Mouse (Mus musculus) hindbrain, embryonic 14.5 days (tissue): ENCODE measurements at regions not wholly inside any gene's neighbourhood (a gene's known extent, or its start where the extent isn't known, plus 50 kb on each side); places are given as distances from the start of the nearest gene placed in this dataset.
A peak's percentile ranks its signal among the peaks of the same experiment; 100 is the strongest.
"Not testable (repeated sequence)": the region's sequence is repeated elsewhere in the genome, so short reads cannot be mapped to it uniquely, and the experiment has no call there.

ENCODE experiments used
- ATAC-seq: fragments of 200-750 bp; cut with Nextera tagmentation; 2 replicates; pipeline ENCODE4 v1.8.0; 2017; ENCODE audit warnings: moderate number of reproducible peaks, mild to moderate bottlenecking, moderate TSS enrichment, moderate library complexity; ENCODE audit not compliant: low FRiP score
- DNase-seq: peaks from one replicate; pipeline ENCODE4 v3.0.0-alpha.2; 2015; ENCODE audit warnings: low spot score
- H3K27ac ChIP-seq: fragments of 300-500 bp; sonication (generic); 2 replicates; pipeline ENCODE4 v1.5.1; 2014; ENCODE audit warnings: mild to moderate bottlenecking, moderate library complexity
- H3K27me3 ChIP-seq: fragments of 300-500 bp; sonication (generic); 2 replicates; pipeline ENCODE4 v1.6.1; 2014; ENCODE audit warnings: mild to moderate bottlenecking, low read length, mixed read lengths; ENCODE audit not compliant: control insufficient read depth, insufficient read depth
- H3K36me3 ChIP-seq: fragments of 300-500 bp; sonication (generic); replicated peaks from 2 replicates; pipeline ENCODE4 v1.6.1; 2014; ENCODE audit not compliant: control insufficient read depth, insufficient read depth
- H3K4me1 ChIP-seq: fragments of 300-500 bp; sonication (generic); replicated peaks from 2 replicates; pipeline ENCODE4 v1.6.1; 2014; ENCODE audit warnings: antibody characterized with exemption, low read length, mixed read lengths; ENCODE audit not compliant: control insufficient read depth, insufficient read depth
- H3K4me2 ChIP-seq: fragments of 300-500 bp; sonication (generic); replicated peaks from 2 replicates; pipeline ENCODE4 v1.6.1; 2014; ENCODE audit warnings: mild to moderate bottlenecking, moderate library complexity
- H3K4me3 ChIP-seq: fragments of 300-500 bp; sonication (generic); replicated peaks from 2 replicates; pipeline ENCODE4 v1.5.1; 2014; ENCODE audit warnings: mild to moderate bottlenecking, low read length
- H3K9ac ChIP-seq: fragments of 300-500 bp; sonication (generic); 2 replicates; pipeline ENCODE4 v1.6.1; 2014
- H3K9me3 ChIP-seq: fragments of 300-500 bp; sonication (generic); 2 replicates; pipeline ENCODE4 v1.6.1; 2016; ENCODE audit warnings: low read length; ENCODE audit not compliant: control insufficient read depth
- WGBS: fragments of 180-500 bp; shearing (Covaris S2); extraction: QIAGEN DNeasy Blood & Tissue Kit; methylation state at CpG from one replicate; pipeline ENCODE4 v1.1.7; 2014; 5-methylcytosine and 5-hydroxymethylcytosine counted together

GRCm38 (mm10) chr17:94656429-94656828 lies 93.4 kb downstream of the Mettl4 start:
- Histone ChIP-seq H3K9me3 (no peaks in the 10 kb centered on the region), H3K4me3 (no peak overlapping the region)

GRCm38 (mm10) chr17:94655473-94655872 lies 94.3 kb downstream of the Mettl4 start:
- 87% methylated on average over 2 of the region's 2 CpGs for WGBS
- H3K9me3 ChIP-seq = no peaks in the 10 kb centered on the region
- no peak overlapping the region for H3K4me2 ChIP-seq
- no peak for DNase-seq
- no peaks in the 10 kb centered on the region for H3K27me3 ChIP-seq
- H3K36me3 ChIP-seq = no peaks in the 10 kb centered on the region
- ATAC-seq = no peak
- no peak overlapping the region for H3K27ac ChIP-seq
- no peak overlapping the region for H3K9ac ChIP-seq
- no peaks in the 10 kb centered on the region for H3K4me1 ChIP-seq
- H3K4me3 ChIP-seq = no peak overlapping the region

More at GRCm38 (mm10) chr17:94656429-94656828, 93.4 kb downstream of the Mettl4 start:
- no peak overlapping the region for H3K27ac ChIP-seq
- no peaks in the 10 kb centered on the region for H3K36me3 ChIP-seq
- 80% methylated on average over 3 of the region's 3 CpGs for whole genome bisulfite sequencing
- no peak for DNase-seq
- H3K27me3 ChIP-seq = no peaks in the 10 kb centered on the region
- H3K4me2 ChIP-seq = no peak overlapping the region
- H3K4me1 ChIP-seq = no peaks in the 10 kb centered on the region
- peak; percentile 43; the same call in 1 of the 2 replicates for ATAC-seq
- no peak overlapping the region for H3K9ac ChIP-seq

GRCm38 (mm10) chr17:94654634-94655033 lies 95.2 kb downstream of the Mettl4 start:
- H3K36me3 ChIP-seq = no peaks in the 10 kb centered on the region
- no peak overlapping the region for H3K27ac ChIP-seq
- no peak for DNase-seq
- no peak for ATAC-seq
- no peaks in the 10 kb centered on the region for H3K27me3 ChIP-seq
- H3K4me1 ChIP-seq = no peaks in the 10 kb centered on the region
- H3K4me3 ChIP-seq = no peak overlapping the region
- no peak overlapping the region for H3K4me2 ChIP-seq
- no peaks in the 10 kb centered on the region for H3K9me3 ChIP-seq
- WGBS = 94% methylated on average over 5 of the region's 5 CpGs
- no peak overlapping the region for H3K9ac ChIP-seq

GRCm38 (mm10) chr17:94652412-94652811 lies 97.4 kb downstream of the Mettl4 start:
- DNase-seq = no peak
- H3K9ac ChIP-seq = no peak overlapping the region

GRCm38 (mm10) chr17:94651517-94651916 lies 98.3 kb downstream of the Mettl4 start:
- H3K27ac ChIP-seq, H3K27me3 ChIP-seq, H3K9ac ChIP-seq, H3K4me3 ChIP-seq, ATAC-seq, H3K9me3 ChIP-seq, DNase-seq, H3K36me3 ChIP-seq, H3K4me1 ChIP-seq, H3K4me2 ChIP-seq: not testable (repeated sequence)
- WGBS = 23% methylated on average over 3 of the region's 3 CpGs

More at GRCm38 (mm10) chr17:94652412-94652811, 97.4 kb downstream of the Mettl4 start:
- no peaks in the 10 kb centered on the region for H3K9me3 ChIP-seq
- H3K36me3 ChIP-seq = no peaks in the 10 kb centered on the region
- H3K4me3 ChIP-seq = no peak overlapping the region
- H3K27ac ChIP-seq = no peak overlapping the region
- no peak for ATAC-seq
- no peaks in the 10 kb centered on the region for H3K4me1 ChIP-seq
- WGBS = 88% methylated on average over 2 of the region's 2 CpGs
- no peak overlapping the region for H3K4me2 ChIP-seq
- H3K27me3 ChIP-seq = no peaks in the 10 kb centered on the region
